Mouse (Mus musculus) heart, postnatal 4 days (tissue): Measurements from ENCODE around the gene Slc10a1. TPM values are rescaled to one million over a fixed set of nuclear protein-coding genes. Genes with fewer than 3 reads are reported as not detected.

Experiments
- DNase-seq: peaks from one replicate; pipeline ENCODE4 v3.0.0; 2021
- total RNA-seq, 2 experiments: library from RNA; stranded (reverse); gene quantifications; 2 replicates each; pipeline ENCODE4 v1.2.3; 2021

Slc10a1 gene
- total RNA-seq, 2 experiments from 2014 or later = not detected

- DNase-seq = no peak
Observed at GRCm38 (mm10) chr12:80927518-80927917, 41.0 kb downstream of the Slc10a1 start.

- no peak for DNase-seq
Observed at GRCm38 (mm10) chr12:80926550-80926949, 42.0 kb downstream of the Slc10a1 start.

- DNase-seq = peak; percentile 22
Observed at GRCm38 (mm10) chr12:80925919-80926318, 42.6 kb downstream of the Slc10a1 start.

- DNase-seq = no peak
Observed at GRCm38 (mm10) chr12:80924205-80924604, 44.3 kb downstream of the Slc10a1 start.

- no peak for DNase-seq
Observed at GRCm38 (mm10) chr12:80923602-80924001, 44.9 kb downstream of the Slc10a1 start.

GRCm38 (mm10) chr12:80922869-80923268, 45.6 kb downstream of the Slc10a1 start:
- no peak for DNase-seq

GRCm38 (mm10) chr12:80921301-80921700, 47.2 kb downstream of the Slc10a1 start:
- DNase-seq = no peak

GRCm38 (mm10) chr12:80917764-80918163, 50.7 kb downstream of the Slc10a1 start:
- no peak for DNase-seq

- DNase-seq = no peak
Observed at GRCm38 (mm10) chr12:80909631-80910030, 58.9 kb downstream of the Slc10a1 start.

Other genes with a start within 250 kb of the Slc10a1 start
- gene Ccdc177, start 208.0 kb downstream of the Slc10a1 start, total RNA-seq = under 1 TPM; 0.05 to 0.10 TPM
- gene Susd6, start 178.2 kb downstream of the Slc10a1 start, total RNA-seq = 10 to 100 TPM; 46.3 to 49.6 TPM
- gene Srsf5, start 23.2 kb downstream of the Slc10a1 start, total RNA-seq = 100 to 1,000 TPM; 317 to 328 TPM
- 10 to 100 TPM; 10.2 to 11.2 TPM for gene Smoc1, start 58.1 kb upstream of the Slc10a1 start, total RNA-seq